Mouse (Mus musculus): Measurements from ENCODE around the gene Olfr1446. TPM values are rescaled to one million over a fixed set of nuclear protein-coding genes. Genes with fewer than 3 reads are reported as not detected.

The Olfr1446 gene
- not detected in 2 replicates for polyA plus RNA-seq (2012; rRNA removed; ENCODE audit: low replicate concordance)

DNA sequence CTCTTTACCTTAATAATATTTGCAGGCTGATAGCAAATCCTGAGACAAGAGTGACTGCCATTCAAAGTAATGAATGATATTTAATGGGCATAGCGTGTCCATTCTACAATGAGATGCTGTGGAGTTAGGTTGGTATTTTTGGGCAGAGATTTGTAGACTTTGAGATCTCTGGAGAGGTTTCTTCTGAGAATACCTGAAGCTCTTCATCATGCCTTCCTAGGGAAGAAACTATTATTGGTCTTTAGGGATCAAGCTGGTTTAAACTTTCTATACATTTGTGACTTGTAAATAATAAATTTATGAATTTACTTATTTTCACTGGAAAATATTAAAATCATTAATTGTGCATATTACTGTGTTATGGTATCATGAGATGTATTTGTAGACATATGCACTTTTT lies at the start of gene Olfr1446:
TSS of gene Olfr1446 (minus strand) at position 101 of the 400 bp plus-strand sequence.

DNA sequence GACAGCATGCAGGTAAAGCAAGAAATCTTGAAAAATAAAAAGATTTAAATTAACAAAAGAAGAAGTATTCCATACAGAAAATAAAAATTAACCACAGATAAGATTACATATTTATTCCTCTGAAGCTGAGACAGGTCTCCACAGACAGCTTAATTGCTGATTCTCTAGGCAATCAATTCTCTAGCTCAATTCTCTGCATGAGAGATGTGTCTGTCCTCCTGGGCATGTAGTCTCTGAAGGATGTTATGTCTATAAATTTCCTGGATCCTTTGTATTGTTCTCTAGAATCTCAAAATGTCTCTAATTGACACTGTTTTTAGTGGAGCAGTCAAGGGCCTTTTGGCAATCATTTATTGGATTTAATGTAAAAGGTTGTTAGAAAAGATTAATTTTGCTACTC lies 37.2 kb upstream of the Olfr1446 start, which contains the start of gene Olfr1449:
TSS of gene Olfr1449 (plus strand) at position 301 of the 400 bp plus-strand sequence.

DNA sequence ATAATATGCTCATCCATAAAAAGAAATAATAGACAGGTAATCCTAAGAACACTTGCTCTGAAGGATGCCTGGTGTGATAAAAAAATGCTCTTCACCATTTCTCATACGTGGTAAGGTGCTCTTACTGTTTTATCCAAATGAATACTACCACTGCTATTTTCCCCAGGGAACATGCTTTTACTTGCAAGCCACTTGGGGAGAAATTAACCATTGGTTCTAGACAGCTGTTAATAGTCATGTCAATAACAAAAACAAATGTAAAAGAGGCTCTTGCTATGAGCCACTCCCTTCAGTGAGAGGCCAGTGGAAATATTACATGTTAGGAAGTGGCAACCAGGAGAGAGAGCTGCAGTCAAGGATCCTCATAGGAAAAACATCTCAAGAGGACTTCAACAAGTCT lies 31.0 kb upstream of the Olfr1446 start, which contains the start of gene Olfr1448:
TSS of gene Olfr1448 (minus strand) at position 101 of the 400 bp plus-strand sequence.

DNA sequence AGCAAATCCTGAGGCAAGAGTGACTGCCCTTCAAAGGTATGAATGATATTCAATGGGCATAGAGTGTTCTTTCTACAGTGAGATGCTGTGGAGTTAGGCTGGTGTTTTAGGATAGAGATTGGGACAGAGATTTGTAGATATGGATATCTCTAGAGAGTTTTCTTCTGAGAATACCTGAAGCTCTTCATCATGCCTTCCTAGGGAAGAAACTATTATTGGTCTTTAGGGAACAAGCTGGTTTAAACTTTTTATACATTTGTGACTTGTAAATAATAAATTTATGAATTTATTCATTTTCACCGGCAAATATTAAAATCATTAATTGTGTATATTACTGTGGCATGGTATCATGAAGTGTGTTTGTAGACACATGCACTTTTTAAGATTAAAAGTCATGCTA lies 10.3 kb upstream of the Olfr1446 start, which contains the start of gene Olfr1447:
TSS of gene Olfr1447 (minus strand) at position 101 of the 400 bp plus-strand sequence.

DNA sequence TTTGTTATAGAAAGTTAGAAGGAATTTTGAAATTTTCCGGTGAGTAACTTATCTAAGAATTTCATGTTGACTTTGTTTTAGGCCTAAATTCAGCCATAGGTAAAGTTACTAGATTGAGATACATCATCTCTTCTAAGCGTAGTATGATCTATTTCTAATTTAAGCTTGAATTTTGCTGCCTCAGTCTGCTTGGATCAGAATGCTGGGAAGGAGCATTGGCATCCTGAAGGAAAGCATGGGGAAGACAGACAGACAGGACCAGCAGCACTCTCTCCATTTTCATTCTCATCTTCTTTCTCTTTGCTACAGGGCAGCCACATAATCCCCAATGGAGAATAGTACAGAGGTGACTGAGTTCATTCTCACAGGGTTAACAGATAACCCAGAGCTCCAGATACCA lies 9.8 kb downstream of the Olfr1446 start, which contains the start of gene Olfr1445:
TSS of gene Olfr1445 (plus strand) at position 301 of the 400 bp plus-strand sequence.

DNA sequence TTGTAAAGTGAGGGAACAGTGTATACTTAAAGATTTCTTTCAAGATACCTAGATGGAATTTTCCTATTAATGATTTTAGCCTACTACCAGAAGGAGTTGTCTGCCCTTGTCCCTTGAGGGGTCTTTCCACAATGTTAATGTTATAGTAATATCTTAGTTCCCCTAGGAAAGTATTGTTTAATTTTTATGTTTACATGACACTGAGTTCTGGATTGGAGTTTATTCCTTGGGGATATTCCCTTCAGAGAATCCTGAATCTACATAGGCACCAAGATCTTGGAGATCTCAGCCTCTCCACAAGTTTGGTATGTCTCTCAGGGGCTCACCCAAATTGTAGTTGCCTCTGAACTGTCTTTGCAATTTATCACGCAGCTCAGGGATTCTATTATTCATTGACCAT lies 36.3 kb downstream of the Olfr1446 start, which contains the start of gene Olfr1444:
TSS of gene Olfr1444 (plus strand) at position 301 of the 400 bp plus-strand sequence.

DNA sequence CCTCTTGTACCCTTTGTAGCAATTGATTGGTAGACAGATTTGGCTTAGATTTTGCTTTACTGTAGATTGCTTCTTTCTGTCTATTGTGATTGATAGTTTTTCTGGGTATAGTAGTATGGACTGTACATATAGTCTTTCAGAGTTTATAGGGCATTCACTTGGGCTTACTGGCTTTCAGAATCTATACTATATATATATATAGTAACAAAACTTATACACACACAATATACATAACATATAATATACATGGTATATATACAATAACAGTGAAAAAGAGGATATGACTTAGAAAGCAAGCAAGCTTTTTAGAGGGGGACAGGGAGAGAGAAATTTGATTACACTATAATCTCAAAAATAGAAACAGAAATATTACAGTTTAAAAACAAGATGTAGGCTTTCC lies 46.9 kb downstream of the Olfr1446 start, which contains the start of gene Gm5244:
TSS of gene Gm5244 (plus strand) at position 301 of the 400 bp plus-strand sequence.

Other genes with a start within 250 kb of the Olfr1446 start
- gene Olfr1442, start 223.1 kb downstream of the Olfr1446 start, polyA plus RNA-seq (2012; rRNA removed; ENCODE audit: low replicate concordance): not detected in 2 replicates
- gene Olfr1443, start 215.4 kb downstream of the Olfr1446 start, polyA plus RNA-seq (2012; rRNA removed; ENCODE audit: low replicate concordance): not detected in 2 replicates
- not detected in 2 replicates for gene Keg1, start 197.7 kb downstream of the Olfr1446 start, polyA plus RNA-seq (2012; rRNA removed; ENCODE audit: low replicate concordance)
- gene Cntf, start 127.9 kb downstream of the Olfr1446 start, polyA plus RNA-seq (2012; rRNA removed; ENCODE audit: low replicate concordance): 0.66 and 0.76 TPM in 2 replicates
- gene Zfp91, start 97.4 kb downstream of the Olfr1446 start, polyA plus RNA-seq (2012; rRNA removed; ENCODE audit: low replicate concordance): 19.6 and 23.0 TPM in 2 replicates
- 7.1 and 8.0 TPM in 2 replicates for gene Lpxn, start 97.3 kb downstream of the Olfr1446 start, polyA plus RNA-seq (2012; rRNA removed; ENCODE audit: low replicate concordance)
- not detected in 2 replicates for gene Gm5244, start 46.8 kb downstream of the Olfr1446 start, polyA plus RNA-seq (2012; rRNA removed; ENCODE audit: low replicate concordance)
- not detected in 2 replicates for gene Olfr1444, start 36.2 kb downstream of the Olfr1446 start, polyA plus RNA-seq (2012; rRNA removed; ENCODE audit: low replicate concordance)
- gene Olfr1445, start 9.7 kb downstream of the Olfr1446 start, polyA plus RNA-seq (2012; rRNA removed; ENCODE audit: low replicate concordance): not detected in 2 replicates
- gene Olfr1447, start 10.2 kb upstream of the Olfr1446 start, polyA plus RNA-seq (2012; rRNA removed; ENCODE audit: low replicate concordance): not detected in 2 replicates
- not detected in 2 replicates for gene Olfr1448, start 30.9 kb upstream of the Olfr1446 start, polyA plus RNA-seq (2012; rRNA removed; ENCODE audit: low replicate concordance)
- gene Olfr1449, start 37.3 kb upstream of the Olfr1446 start, polyA plus RNA-seq (2012; rRNA removed; ENCODE audit: low replicate concordance): not detected in 2 replicates
- gene Olfr1450, start 56.7 kb upstream of the Olfr1446 start, polyA plus RNA-seq (2012; rRNA removed; ENCODE audit: low replicate concordance): not detected in 2 replicates
- not detected in 2 replicates for gene Olfr1451, start 101.5 kb upstream of the Olfr1446 start, polyA plus RNA-seq (2012; rRNA removed; ENCODE audit: low replicate concordance)
- not detected in 2 replicates for gene Olfr1453, start 134.8 kb upstream of the Olfr1446 start, polyA plus RNA-seq (2012; rRNA removed; ENCODE audit: low replicate concordance)
- not detected in 2 replicates for gene Olfr1454, start 167.1 kb upstream of the Olfr1446 start, polyA plus RNA-seq (2012; rRNA removed; ENCODE audit: low replicate concordance)
- gene Olfr1457, start 204.4 kb upstream of the Olfr1446 start, polyA plus RNA-seq (2012; rRNA removed; ENCODE audit: low replicate concordance): not detected in 2 replicates
- not detected in 2 replicates for gene Olfr1458, start 213.3 kb upstream of the Olfr1446 start, polyA plus RNA-seq (2012; rRNA removed; ENCODE audit: low replicate concordance)

All from subcutaneous adipose tissue, adult 2 months (tissue).